In the genomic region with DNA sequence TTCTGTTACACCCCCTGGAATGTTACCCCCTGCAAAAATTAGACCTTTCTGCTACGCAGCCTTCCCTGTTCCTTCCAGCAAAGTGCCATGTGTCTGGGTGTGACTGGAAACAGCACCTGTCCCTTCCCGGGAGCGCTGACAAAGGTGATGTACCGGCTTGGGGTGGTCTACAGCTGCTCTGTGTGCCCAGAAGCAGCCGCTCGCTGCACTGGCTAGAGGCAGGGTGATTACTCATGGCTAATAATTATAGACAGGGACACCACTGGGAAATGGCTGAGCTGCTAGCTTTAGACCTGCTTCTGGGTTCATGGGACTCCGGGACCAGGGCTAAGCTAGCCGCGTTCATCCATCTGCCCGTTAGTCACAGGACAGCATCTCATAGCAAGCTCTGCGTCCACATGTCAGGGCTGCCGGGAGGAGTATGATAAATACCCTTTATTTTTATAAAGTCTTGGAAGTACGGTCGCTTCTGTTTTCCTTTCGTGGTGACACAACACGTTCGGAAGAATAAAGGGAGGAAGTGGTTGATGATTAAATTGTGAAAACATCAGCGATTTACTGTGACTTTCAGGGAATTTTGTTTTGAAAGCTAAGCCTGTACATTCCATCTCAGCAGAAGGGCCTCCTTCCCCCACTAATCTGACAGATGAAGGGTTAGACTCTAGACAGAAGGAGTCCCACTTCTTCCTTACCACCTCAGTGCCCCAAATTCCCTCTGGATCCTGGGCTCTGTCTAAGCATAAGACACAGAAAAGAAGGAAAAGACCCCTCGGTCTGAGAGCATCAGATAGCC, we compare ENCODE assay signal across 10 mouse cellular contexts.
A peak's percentile ranks its signal among the peaks of the same experiment; 100 is the strongest.
DNase-seq lines count a peak whose midpoint lies in the region; ATAC-seq and TF ChIP-seq lines count a peak whose summit lies in the region.
"Had no signal": no experiment of that assay in that cellular context is flagged by ENCODE, and none has a peak within 500 bp of the region (broad histone marks: within the 10 kb centered on the region; RNA-seq: fewer than 3 reads in every experiment).

No protein-coding gene starts in this region.

- DNase-seq in cerebellum, postnatal 14 days = peak; percentile 21 to 32
- DNase-seq in cerebellum, postnatal 36 days = no peak
- DNase-seq in lung, embryonic 14.5 days = peak; percentile 25
- no peak for DNase-seq in lung, adult 2 months
- peak; percentile 31 for DNase-seq in hindbrain, embryonic 11.5 days (ENCODE audit: low spot score)
- no peak for DNase-seq in right cerebral cortex, postnatal 14 days
- no peak for DNase-seq in adrenal gland, postnatal 4 days (ENCODE audit: low spot score in 2 of 2)

- no peak overlapping the region for H3K4me2 ChIP-seq in lung, embryonic 14.5 days
- H3K4me2 ChIP-seq in hindbrain, embryonic 11.5 days (replicated peaks; ENCODE audit: low read depth, low read length) = no peak overlapping the region
- peak overlapping the region; percentile 76 for H3K4me2 ChIP-seq in myocyte (ENCODE audit: low read depth)
- H3K4me2 ChIP-seq: heart, embryonic 13.5 days; limb, embryonic 12.5 days had no signal

- H3K9me3 ChIP-seq in lung, embryonic 14.5 days (ENCODE audit: low read depth, low read length) = no peaks in the 10 kb centered on the region
- H3K9me3 ChIP-seq in hindbrain, embryonic 11.5 days (ENCODE audit: control insufficient read depth, low read length) = no peaks in the 10 kb centered on the region
- H3K9me3 ChIP-seq: heart, embryonic 13.5 days; limb, embryonic 12.5 days had no signal

- no peaks in the 10 kb centered on the region for H3K27me3 ChIP-seq in lung, embryonic 14.5 days (ENCODE audit: insufficient read depth, low read length)
- no peaks in the 10 kb centered on the region for H3K27me3 ChIP-seq in hindbrain, embryonic 11.5 days (ENCODE audit: control insufficient read depth, insufficient read depth, low read length)
- H3K27me3 ChIP-seq in myocyte (ENCODE audit: control insufficient read depth, insufficient read depth, insufficient read length) = no peaks in the 10 kb centered on the region

- H3K36me3 ChIP-seq in lung, embryonic 14.5 days (ENCODE audit: insufficient read depth) = no peaks in the 10 kb centered on the region
- H3K36me3 ChIP-seq in hindbrain, embryonic 11.5 days (ENCODE audit: control insufficient read depth, insufficient read depth, low read length) = no peaks in the 10 kb centered on the region
- H3K36me3 ChIP-seq in myocyte (ENCODE audit: control insufficient read depth, insufficient read depth) = no peaks in the 10 kb centered on the region
- H3K36me3 ChIP-seq: heart, embryonic 13.5 days; limb, embryonic 12.5 days had no signal

- no peak overlapping the region for H3K4me3 ChIP-seq in lung, embryonic 14.5 days (ENCODE audit: low read depth, low read length)
- H3K4me3 ChIP-seq in lung, adult 2 months (replicated peaks; ENCODE audit: extremely low read depth, low read depth, low read length) = no peak overlapping the region
- no peak overlapping the region for H3K4me3 ChIP-seq in hindbrain, embryonic 11.5 days (ENCODE audit: low read depth, low read length)
- no peak overlapping the region for H3K4me3 ChIP-seq in myocyte
- H3K4me3 ChIP-seq: heart, embryonic 13.5 days; limb, embryonic 12.5 days had no signal

- H3K4me1 ChIP-seq in lung, embryonic 14.5 days (ENCODE audit: insufficient read depth) = no peaks in the 10 kb centered on the region
- no peaks in the 10 kb centered on the region for H3K4me1 ChIP-seq in lung, adult 2 months (ENCODE audit: control insufficient read depth, insufficient read depth, low read length)
- H3K4me1 ChIP-seq in hindbrain, embryonic 11.5 days (replicated peaks; ENCODE audit: control insufficient read depth, insufficient read depth, low read length) = no peaks in the 10 kb centered on the region

- no peak for TF ChIP-seq POLR2A in lung, adult 2 months (IDR thresholded peaks at IDR 0.05; ENCODE audit: borderline replicate concordance, extremely low read depth, low read depth, low read length)
- TF ChIP-seq POLR2A in myocyte (IDR thresholded peaks at IDR 0.05; ENCODE audit: insufficient read length, low read depth) = no peak

- H3K27ac ChIP-seq in lung, embryonic 14.5 days (ENCODE audit: low read depth) = no peak overlapping the region
- H3K27ac ChIP-seq in hindbrain, embryonic 11.5 days (ENCODE audit: low read depth, low read length) = no peak overlapping the region
- H3K27ac ChIP-seq: heart, embryonic 13.5 days; limb, embryonic 12.5 days had no signal

- H3K79me2 ChIP-seq in myocyte (ENCODE audit: control insufficient read depth, insufficient read depth) = no peaks in the 10 kb centered on the region

- no peak overlapping the region for H3ac ChIP-seq in myocyte (ENCODE audit: control insufficient read depth, insufficient read length)

- WGBS in lung, embryonic 14.5 days = 39% methylated on average over 19 of the region's 19 CpGs
- WGBS in lung, adult 2 months = 49% methylated on average over 19 of the region's 19 CpGs
- WGBS in hindbrain, embryonic 11.5 days = 62% methylated on average over 19 of the region's 19 CpGs

- TF ChIP-seq CTCF in lung, embryonic 14.5 days (IDR thresholded peaks at IDR 0.05; ENCODE audit: low read depth) = no peak
- TF ChIP-seq CTCF in lung, adult 2 months (IDR thresholded peaks at IDR 0.05; ENCODE audit: insufficient read depth, low read length) = no peak

- ATAC-seq in lung, embryonic 14.5 days (ENCODE audit: insufficient read depth) = no peak
- peak; percentile 69 for ATAC-seq in hindbrain, embryonic 11.5 days (ENCODE audit: low FRiP score)

- H3K9ac ChIP-seq in lung, embryonic 14.5 days = no peak overlapping the region
- H3K9ac ChIP-seq in hindbrain, embryonic 11.5 days (ENCODE audit: low read depth, low read length) = no peak overlapping the region
- H3K9ac ChIP-seq: heart, embryonic 13.5 days; limb, embryonic 12.5 days had no signal

TF ChIP-seq in myocyte, 11 proteins besides CTCF, POLR2A, EP300 and RAD21:
- TF ChIP-seq CEBPB (IDR thresholded peaks at IDR 0.05; ENCODE audit: insufficient read depth, poor library complexity, severe bottlenecking) (no peak), E2F4 (IDR thresholded peaks at IDR 0.05; ENCODE audit: insufficient read depth) (no peak), SRF (IDR thresholded peaks at IDR 0.05; ENCODE audit: control insufficient read depth, insufficient read length, low read depth) (no peak), MYOD1 (IDR thresholded peaks at IDR 0.05; ENCODE audit: control insufficient read depth in 1 of 3, insufficient read length in 2 of 3, low read depth in 2 of 3) (peak; percentile 52 to 83 (median 75)), MYOG (IDR thresholded peaks at IDR 0.05; ENCODE audit: control insufficient read depth in 1 of 3, insufficient read depth in 1 of 3, insufficient read length in 2 of 3, low read depth in 2 of 3) (peak; percentile 45 to 80 (median 54))

Comparison
In these comparisons a context has a peak if more than half of its experiments do, and no peak if none do; other contexts are left out.
1. DNase-seq: peak in cerebellum, postnatal 14 days (2 of 2), lung, embryonic 14.5 days (single experiment) and hindbrain, embryonic 11.5 days (single experiment); none in cerebellum, postnatal 36 days (0 of 2), lung, adult 2 months (single experiment), right cerebral cortex, postnatal 14 days (single experiment) and adrenal gland, postnatal 4 days (0 of 2).